Mouse (Mus musculus): ENCODE results near the gene Ift43. TPM values are rescaled to one million over a fixed set of nuclear protein-coding genes. Genes with fewer than 3 reads are reported as not detected.
A peak's percentile ranks its signal among the peaks of the same experiment; 100 is the strongest.

Gene Ift43
- polyA plus RNA-seq, 1 experiment from 2014 or later = 8.6 TPM

GRCm38 (mm10) chr12:86174369-86174768, 92.0 kb downstream of the Ift43 start:
- Histone ChIP-seq H3K36me3 (no peaks in the 10 kb centered on the region), H3K4me3 (replicated peaks) (no peak overlapping the region), H3K4me2 (no peak overlapping the region), H3K27me3 (no peaks in the 10 kb centered on the region), H3K9ac (no peak overlapping the region), H3K4me1 (replicated peaks) (0 out of 2 replicates have a peak, but pooled peaks cover 2% of the 10 kb centered on the region), H3K9me3 (replicated peaks) (no peaks in the 10 kb centered on the region), H3K27ac (no peak overlapping the region)
- 74% methylated on average over 12 of the region's 12 CpGs for WGBS (ENCODE audit: insufficient replicate concordance)
- ATAC-seq (ENCODE audit: low read depth) (no peak), DNase-seq (no peak)

GRCm38 (mm10) chr12:86175476-86175942, 93.2 kb downstream of the Ift43 start:
- ATAC-seq (ENCODE audit: low read depth) (no peak), DNase-seq (no peak)
- no peak overlapping the region for H3K4me3 ChIP-seq (replicated peaks)
- 21% methylated on average over 12 of the region's 12 CpGs for WGBS (ENCODE audit: insufficient replicate concordance)
- no peak overlapping the region for H3K27ac ChIP-seq
- no peak overlapping the region for H3K4me2 ChIP-seq
- H3K4me1 ChIP-seq (replicated peaks) = 0 out of 2 replicates have a peak, but pooled peaks cover 2% of the 10 kb centered on the region
- H3K27me3 ChIP-seq = no peaks in the 10 kb centered on the region
- no peaks in the 10 kb centered on the region for H3K36me3 ChIP-seq
- H3K9me3 ChIP-seq (replicated peaks) = no peaks in the 10 kb centered on the region
- H3K9ac ChIP-seq = no peak overlapping the region

GRCm38 (mm10) chr12:86176675-86177339, 94.5 kb downstream of the Ift43 start:
- Histone ChIP-seq H3K9ac (no peak overlapping the region), H3K27me3 (no peaks in the 10 kb centered on the region), H3K36me3 (no peaks in the 10 kb centered on the region), H3K4me3 (replicated peaks) (no peak overlapping the region), H3K27ac (no peak overlapping the region), H3K4me1 (replicated peaks) (0 out of 2 replicates have a peak, but pooled peaks cover 2% of the 10 kb centered on the region), H3K9me3 (replicated peaks) (no peaks in the 10 kb centered on the region), H3K4me2 (no peak overlapping the region)
- WGBS (ENCODE audit: insufficient replicate concordance) = 71% methylated on average over 11 of the region's 11 CpGs
- no peak for DNase-seq
- no peak for ATAC-seq (ENCODE audit: low read depth)

- H3K4me1 ChIP-seq (replicated peaks) = 0 out of 2 replicates have a peak, but pooled peaks cover 2% of the 10 kb centered on the region
- no peak overlapping the region for H3K27ac ChIP-seq
- no peak overlapping the region for H3K4me2 ChIP-seq
- ATAC-seq (ENCODE audit: low read depth) = no peak
- DNase-seq = no peak
- no peak overlapping the region for H3K4me3 ChIP-seq (replicated peaks)
- 75% methylated on average over 7 of the region's 7 CpGs for WGBS (ENCODE audit: insufficient replicate concordance)
- H3K9me3 ChIP-seq (replicated peaks) = no peaks in the 10 kb centered on the region
- H3K27me3 ChIP-seq = no peaks in the 10 kb centered on the region
- no peaks in the 10 kb centered on the region for H3K36me3 ChIP-seq
- no peak overlapping the region for H3K9ac ChIP-seq
These were observed 96.9 kb downstream of the Ift43 start for GRCm38 (mm10) chr12:86179266-86179665.

- Histone ChIP-seq H3K9ac (no peak overlapping the region), H3K4me2 (no peak overlapping the region), H3K36me3 (no peaks in the 10 kb centered on the region), H3K27me3 (no peaks in the 10 kb centered on the region), H3K4me1 (replicated peaks) (no peaks in the 10 kb centered on the region), H3K9me3 (replicated peaks) (no peaks in the 10 kb centered on the region), H3K4me3 (replicated peaks) (no peak overlapping the region), H3K27ac (no peak overlapping the region)
- no peak for DNase-seq
- 28% methylated on average over 8 of the region's 8 CpGs for WGBS (ENCODE audit: insufficient replicate concordance)
- ATAC-seq (ENCODE audit: low read depth) = no peak
These were observed 99.0 kb downstream of the Ift43 start for GRCm38 (mm10) chr12:86181320-86181751.

GRCm38 (mm10) chr12:86181879-86182278, 99.5 kb downstream of the Ift43 start:
- no peaks in the 10 kb centered on the region for H3K4me1 ChIP-seq (replicated peaks)
- WGBS (ENCODE audit: insufficient replicate concordance) = 30% methylated on average over 2 of the region's 2 CpGs
- no peak overlapping the region for H3K9ac ChIP-seq
- H3K27me3 ChIP-seq = no peaks in the 10 kb centered on the region
- ATAC-seq (ENCODE audit: low read depth) (no peak), DNase-seq (no peak)
- no peak overlapping the region for H3K4me3 ChIP-seq (replicated peaks)
- no peak overlapping the region for H3K27ac ChIP-seq
- no peaks in the 10 kb centered on the region for H3K9me3 ChIP-seq (replicated peaks)
- H3K36me3 ChIP-seq = no peaks in the 10 kb centered on the region
- H3K4me2 ChIP-seq = no peak overlapping the region

GRCm38 (mm10) chr12:86182414-86182813, 100.1 kb downstream of the Ift43 start:
- H3K27ac ChIP-seq = no peak overlapping the region
- no peaks in the 10 kb centered on the region for H3K27me3 ChIP-seq
- no peak overlapping the region for H3K4me2 ChIP-seq
- ATAC-seq (ENCODE audit: low read depth) (no peak), DNase-seq (no peak)
- H3K4me3 ChIP-seq (replicated peaks) = no peak overlapping the region
- no peaks in the 10 kb centered on the region for H3K9me3 ChIP-seq (replicated peaks)
- WGBS (ENCODE audit: insufficient replicate concordance) = 55% methylated on average over 1 of the region's 1 CpGs
- no peak overlapping the region for H3K9ac ChIP-seq
- no peaks in the 10 kb centered on the region for H3K36me3 ChIP-seq
- no peaks in the 10 kb centered on the region for H3K4me1 ChIP-seq (replicated peaks)

GRCm38 (mm10) chr12:86188161-86188560, 105.8 kb downstream of the Ift43 start:
- Histone ChIP-seq H3K4me1 (replicated peaks) (no peaks in the 10 kb centered on the region), H3K4me2 (no peak overlapping the region), H3K9ac (no peak overlapping the region), H3K4me3 (replicated peaks) (no peak overlapping the region), H3K27ac (no peak overlapping the region), H3K9me3 (replicated peaks) (no peaks in the 10 kb centered on the region), H3K36me3 (no peaks in the 10 kb centered on the region), H3K27me3 (peaks cover 3% of the 10 kb centered on the region; the same call in 1 of the 2 replicates)
- DNase-seq (peak; percentile 9), ATAC-seq (ENCODE audit: low read depth) (no peak)
- WGBS (ENCODE audit: insufficient replicate concordance) = 36% methylated on average over 5 of the region's 5 CpGs

GRCm38 (mm10) chr12:86189601-86190323, 107.4 kb downstream of the Ift43 start:
- DNase-seq (no peak), ATAC-seq (ENCODE audit: low read depth) (no peak)
- no peak overlapping the region for H3K27ac ChIP-seq
- H3K27me3 ChIP-seq = peaks cover 3% of the 10 kb centered on the region; the same call in 1 of the 2 replicates
- H3K4me1 ChIP-seq (replicated peaks) = no peaks in the 10 kb centered on the region
- H3K36me3 ChIP-seq = no peaks in the 10 kb centered on the region
- no peak overlapping the region for H3K4me2 ChIP-seq
- WGBS (ENCODE audit: insufficient replicate concordance) = 19% methylated on average over 19 of the region's 19 CpGs
- H3K9ac ChIP-seq = no peak overlapping the region
- no peaks in the 10 kb centered on the region for H3K9me3 ChIP-seq (replicated peaks)
- no peak overlapping the region for H3K4me3 ChIP-seq (replicated peaks)

- H3K9ac ChIP-seq = no peak overlapping the region
- H3K9me3 ChIP-seq (replicated peaks) = no peaks in the 10 kb centered on the region
- no peaks in the 10 kb centered on the region for H3K4me1 ChIP-seq (replicated peaks)
- H3K4me2 ChIP-seq = no peak overlapping the region
- peaks cover 3% of the 10 kb centered on the region; the same call in 1 of the 2 replicates for H3K27me3 ChIP-seq
- no peak overlapping the region for H3K4me3 ChIP-seq (replicated peaks)
- H3K27ac ChIP-seq = no peak overlapping the region
- DNase-seq = no peak
- ATAC-seq (ENCODE audit: low read depth) = no peak
- H3K36me3 ChIP-seq = no peaks in the 10 kb centered on the region
- WGBS (ENCODE audit: insufficient replicate concordance) = 60% methylated on average over 15 of the region's 15 CpGs
These were observed 109.7 kb downstream of the Ift43 start for GRCm38 (mm10) chr12:86192036-86192449.

- Histone ChIP-seq H3K27me3 (no peaks in the 10 kb centered on the region), H3K9ac (no peak overlapping the region), H3K36me3 (no peaks in the 10 kb centered on the region), H3K9me3 (replicated peaks) (no peaks in the 10 kb centered on the region), H3K27ac (no peak overlapping the region), H3K4me1 (replicated peaks) (no peaks in the 10 kb centered on the region), H3K4me3 (replicated peaks) (no peak overlapping the region), H3K4me2 (no peak overlapping the region)
- ATAC-seq (ENCODE audit: low read depth) = peak; percentile 64; the same call in 1 of the 2 replicates
- WGBS (ENCODE audit: insufficient replicate concordance) = 70% methylated on average over 7 of the region's 7 CpGs
- no peak for DNase-seq
These were observed 114.6 kb downstream of the Ift43 start for GRCm38 (mm10) chr12:86196944-86197343.
